Mouse (Mus musculus): ENCODE data around the gene Twf2.

Gene Twf2

GRCm38 (mm10) chr9:106212594-106212981, 9.7 kb downstream of the Twf2 start:
- DNase-seq = no peak

- DNase-seq = no peak
Observed at GRCm38 (mm10) chr9:106215341-106216125, 12.6 kb downstream of the Twf2 start.

DNA sequence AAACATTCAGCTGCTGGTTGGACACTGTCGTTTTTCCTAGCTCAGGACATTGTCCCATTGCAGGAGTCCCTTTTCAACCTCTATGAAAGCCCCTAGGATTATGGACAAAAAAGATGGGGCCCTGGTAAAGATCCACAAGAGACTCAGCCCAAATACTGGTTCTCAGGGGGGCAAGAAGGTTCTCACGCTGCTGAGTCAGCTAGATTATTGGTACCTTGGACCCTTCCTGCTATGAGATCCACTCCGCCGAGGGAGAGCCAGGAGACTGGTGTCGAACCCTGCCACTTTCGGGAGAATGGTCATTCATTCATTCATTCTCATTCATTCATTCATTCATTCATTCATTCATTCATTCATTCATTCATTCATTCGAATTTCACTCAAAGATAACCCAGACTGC, 14.1 kb downstream of the Twf2 start:
- DNase-seq = no peak

DNA sequence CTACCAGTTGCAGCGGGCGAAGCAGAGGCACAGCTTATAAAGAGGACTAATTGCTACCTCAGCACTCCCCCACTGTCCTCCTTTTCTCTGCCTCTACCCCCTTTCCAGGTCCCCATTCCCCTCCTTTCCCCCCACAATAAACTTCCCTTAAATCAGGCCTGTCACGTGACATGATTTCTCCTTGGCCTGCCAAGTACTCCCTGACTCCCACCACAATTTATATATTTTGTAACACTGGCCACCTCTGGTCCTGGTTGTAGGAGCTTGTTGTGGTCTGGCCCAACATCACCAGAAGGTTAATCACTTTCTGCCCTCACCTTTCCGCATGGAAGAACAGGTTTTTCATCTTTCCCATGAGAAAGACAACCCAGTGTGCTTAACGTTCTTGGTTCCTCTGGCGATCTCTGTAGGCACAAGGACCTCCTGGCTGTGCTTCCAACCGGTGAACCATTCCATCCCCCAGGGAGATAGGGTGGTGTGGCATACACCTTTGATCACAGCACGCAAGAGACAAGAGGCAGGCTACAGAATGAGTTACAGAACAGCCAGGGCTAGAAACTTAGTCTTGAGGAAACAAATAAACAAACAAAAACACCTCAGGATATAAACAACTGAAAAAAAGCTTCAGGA, 18.1 kb downstream of the Twf2 start:
- DNase-seq = no peak

- DNase-seq = no peak
Observed at GRCm38 (mm10) chr9:106222261-106222851, 19.4 kb downstream of the Twf2 start, which contains the start of gene Tlr9. Gene Tlr9 (plus strand): TSS chr9:106222598.

DNA sequence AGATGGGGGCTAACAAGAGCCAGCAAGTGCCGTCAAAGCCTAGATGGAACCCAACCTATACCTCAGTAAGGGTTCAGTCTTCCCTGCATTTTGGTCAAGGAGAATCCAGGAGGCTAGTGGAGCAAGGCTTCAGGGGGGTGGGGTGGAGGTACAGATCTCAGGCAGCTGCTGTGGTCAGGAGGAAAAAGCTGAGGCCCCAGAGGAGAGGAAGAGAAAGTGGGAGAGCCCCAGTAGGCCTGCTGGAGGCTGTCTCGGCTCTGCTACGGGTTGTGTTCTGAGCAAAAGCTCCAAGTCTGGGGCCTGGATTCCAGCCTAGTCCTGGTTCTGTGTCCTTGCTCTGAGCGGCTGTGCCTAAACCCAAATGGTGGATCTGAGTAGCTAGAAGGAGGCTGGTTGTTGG, 20.1 kb downstream of the Twf2 start:
- DNase-seq = no peak

- DNase-seq = no peak
Observed at GRCm38 (mm10) chr9:106225469-106226150, 22.7 kb downstream of the Twf2 start.

GRCm38 (mm10) chr9:106226151-106226682, 23.3 kb downstream of the Twf2 start:
- DNase-seq = peak; percentile 38

GRCm38 (mm10) chr9:106227790-106228429, 25.0 kb downstream of the Twf2 start:
- no peak for DNase-seq

DNA sequence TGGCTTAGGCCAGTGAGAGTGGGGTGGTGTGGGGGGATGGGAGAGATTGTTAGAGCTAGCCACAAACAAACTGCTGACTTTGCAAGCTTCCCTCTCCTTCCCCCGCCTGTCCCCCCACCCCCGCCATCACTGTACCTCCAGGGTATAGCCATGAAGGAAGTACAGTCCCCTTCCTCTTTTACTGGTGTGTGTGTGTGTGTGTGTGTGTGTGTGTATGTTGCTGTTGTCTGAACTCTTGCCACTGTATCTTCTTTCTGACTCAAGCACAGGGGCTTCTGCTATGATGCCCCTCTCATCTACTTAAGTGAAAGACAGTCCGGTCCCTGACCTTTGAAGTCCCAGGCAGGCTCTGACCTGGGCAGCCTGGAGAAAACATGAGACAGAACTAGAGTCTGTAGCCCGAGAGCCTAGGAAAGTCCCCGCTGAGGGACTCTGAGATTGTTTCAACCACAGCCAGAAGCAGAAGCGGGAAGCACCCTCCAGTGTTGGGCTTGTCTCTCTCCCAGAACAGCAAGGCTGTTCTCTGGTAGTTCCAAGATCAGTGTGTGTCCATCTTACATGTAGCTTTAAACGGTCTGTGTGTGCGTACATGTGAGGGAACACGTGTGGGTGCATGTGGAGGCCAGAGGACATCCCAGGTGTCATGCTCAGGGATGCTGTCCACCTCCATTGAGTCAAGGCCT, 27.3 kb downstream of the Twf2 start:
- DNase-seq = no peak

DNA sequence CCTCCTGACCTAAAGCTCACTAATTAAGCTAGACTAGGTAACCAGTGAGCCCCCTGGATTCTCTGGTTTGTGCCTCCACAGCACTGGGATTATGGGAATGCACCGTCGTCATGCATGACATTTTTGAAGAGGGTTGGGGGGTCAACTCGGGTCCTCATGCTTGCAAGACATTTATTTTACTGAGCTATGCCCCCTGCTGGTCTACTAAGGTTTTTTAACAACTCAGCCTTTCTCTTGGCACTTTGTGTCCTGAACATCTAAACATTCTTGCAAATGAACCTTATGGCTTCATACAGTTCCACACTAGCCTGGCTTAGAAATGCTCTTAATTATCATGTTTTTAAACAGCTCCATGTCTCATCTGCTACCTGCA, 27.8 kb downstream of the Twf2 start:
- DNase-seq = no peak

DNA sequence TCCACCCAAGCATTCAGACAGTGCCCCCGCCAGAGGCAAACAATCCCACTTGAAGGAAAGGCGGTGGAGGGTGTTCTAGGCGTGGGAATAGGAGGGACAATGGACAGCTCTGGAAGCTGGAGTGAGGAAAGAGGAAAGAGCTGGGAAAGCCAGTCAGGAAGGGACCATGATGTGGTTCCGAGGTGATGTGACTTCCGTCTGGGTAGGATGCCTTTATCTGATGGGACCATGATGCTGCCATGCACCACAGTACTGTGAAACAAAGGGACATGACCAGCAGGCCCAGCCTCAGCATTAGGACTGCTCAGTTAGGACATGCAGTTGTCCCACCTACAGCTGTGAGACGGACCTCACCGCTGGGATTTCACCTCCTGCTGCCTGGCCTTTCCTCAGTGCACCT, 28.3 kb downstream of the Twf2 start:
- DNase-seq = no peak

GRCm38 (mm10) chr9:106231816-106232215, 28.9 kb downstream of the Twf2 start:
- no peak for DNase-seq

DNA sequence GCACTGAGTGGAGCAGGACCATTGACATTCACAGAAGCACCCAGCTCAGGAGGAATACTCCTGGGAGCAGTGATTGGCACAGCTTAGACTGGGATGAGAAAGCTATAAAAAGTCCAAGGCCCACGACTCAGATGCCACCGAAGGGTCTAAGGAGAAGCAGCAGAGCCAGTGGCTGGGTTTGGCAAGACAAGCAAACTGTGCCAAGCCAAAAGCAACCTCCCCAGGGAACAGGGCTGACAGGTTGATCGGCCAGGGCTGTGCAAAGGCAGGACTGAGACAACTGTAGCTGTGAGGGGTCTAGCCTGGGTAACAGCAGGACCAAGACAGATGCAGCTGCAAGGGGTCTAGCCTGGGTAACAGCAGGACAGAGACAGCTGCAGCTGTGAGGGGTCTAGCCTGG, 30.0 kb downstream of the Twf2 start:
- DNase-seq = no peak

- DNase-seq = no peak
Observed at GRCm38 (mm10) chr9:106233953-106234352, 31.0 kb downstream of the Twf2 start.

- DNase-seq = no peak
Observed at GRCm38 (mm10) chr9:106235194-106235830, 32.4 kb downstream of the Twf2 start.

GRCm38 (mm10) chr9:106236156-106236817, 33.4 kb downstream of the Twf2 start:
- no peak for DNase-seq

DNA sequence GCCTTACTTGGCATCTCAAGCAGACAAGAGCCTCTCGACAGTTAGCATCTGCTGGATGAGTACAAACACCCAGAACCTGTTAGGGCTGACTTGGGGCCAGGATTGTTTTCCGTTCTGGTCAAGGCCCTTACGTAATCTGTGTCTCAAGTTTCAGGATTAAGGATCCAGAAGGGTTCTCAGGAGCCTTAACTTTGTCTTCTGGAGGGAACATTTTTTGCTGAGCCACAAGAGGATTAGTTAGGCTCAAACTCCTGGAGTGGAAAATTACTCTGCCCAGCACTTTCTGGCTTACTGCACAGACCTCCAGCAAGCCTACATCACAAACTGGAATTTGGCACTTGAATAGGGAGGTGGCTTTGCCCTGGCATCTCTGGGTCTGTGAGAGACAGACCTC, 33.9 kb downstream of the Twf2 start:
- no peak for DNase-seq

DNA sequence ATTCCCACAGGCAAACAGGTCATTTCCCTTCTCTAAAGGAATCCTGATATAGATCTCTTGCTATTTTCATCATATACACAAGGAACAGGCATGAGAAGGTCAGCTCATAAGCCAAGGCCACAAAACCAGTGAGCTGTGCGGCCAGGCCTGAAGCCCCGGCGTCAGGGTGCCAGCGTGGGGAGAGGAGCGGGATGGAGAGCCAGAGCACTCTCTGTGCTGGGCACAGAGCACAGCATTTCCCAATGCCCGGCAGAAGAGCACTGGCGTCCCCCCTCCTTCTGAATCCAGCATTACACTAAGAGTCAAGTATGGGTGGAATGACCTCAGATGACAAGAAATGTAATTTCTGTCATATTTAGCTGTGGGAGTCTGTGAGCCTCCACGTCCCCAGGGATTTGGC, 34.5 kb downstream of the Twf2 start:
- DNase-seq = no peak

- no peak for DNase-seq
Observed at GRCm38 (mm10) chr9:106237878-106238277, 35.0 kb downstream of the Twf2 start.

DNA sequence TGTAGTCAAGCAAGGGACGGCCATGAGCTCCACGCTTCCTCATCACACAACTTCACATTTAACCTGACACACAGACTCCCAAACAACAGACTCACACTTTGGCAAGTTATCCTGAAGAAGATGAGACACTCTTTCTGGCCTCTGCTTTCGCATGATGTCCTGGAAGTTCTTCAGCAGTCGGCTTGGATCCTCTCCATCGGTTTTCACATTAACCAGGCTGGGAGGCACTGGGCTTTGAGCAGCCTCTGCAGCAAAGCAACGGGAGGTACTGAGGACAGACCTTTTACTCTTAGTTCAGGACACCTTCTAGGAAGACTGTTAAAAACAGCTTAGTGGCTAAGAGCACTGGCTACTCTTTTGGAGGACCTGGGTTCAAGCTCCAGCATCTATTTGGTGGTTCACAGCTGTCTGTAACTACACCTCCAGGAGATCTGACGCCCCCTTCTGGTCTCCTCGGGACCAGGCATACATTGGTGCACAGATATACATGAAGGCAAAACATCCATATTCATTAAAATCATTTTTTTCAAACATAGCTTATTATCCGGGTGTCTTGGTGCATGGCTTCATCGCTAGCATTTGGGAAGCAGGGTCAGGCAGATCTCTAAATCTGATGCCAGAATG, 38.7 kb downstream of the Twf2 start:
- no peak for DNase-seq

All from thymus, postnatal 4 days (tissue).